Mouse (Mus musculus) brain, embryonic 14.5 days (tissue): ENCODE data around the gene Dnajc22.
"Not testable (repeated sequence)": the region's sequence is repeated elsewhere in the genome, so short reads cannot be mapped to it uniquely, and the experiment has no call there.

Source experiments
- CTCF ChIP-seq: fragments of 200-500 bp; IDR thresholded peaks from 2 replicates; pipeline ENCODE4 v1.5.1; 2012; ENCODE audit warnings: inconsistent platforms, mild to moderate bottlenecking, moderate library complexity, borderline replicate concordance; ENCODE audit not compliant: insufficient read depth, insufficient read length; ENCODE audit errors: extremely low read depth
- POLR2A ChIP-seq: fragments of 200-500 bp; IDR thresholded peaks from 2 replicates; pipeline ENCODE4 v1.6.1; 2012; ENCODE audit warnings: mild to moderate bottlenecking, inconsistent platforms, borderline replicate concordance; ENCODE audit not compliant: poor library complexity, insufficient read depth, insufficient read length, severe bottlenecking; ENCODE audit errors: extremely low read depth

- not testable (repeated sequence) for TF ChIP-seq POLR2A, CTCF
Measured at GRCm38 (mm10) chr15:99076011-99076410, 17.0 kb upstream of the Dnajc22 start.
